ENCODE assay signal across 17 mouse cellular contexts in the genomic region with DNA sequence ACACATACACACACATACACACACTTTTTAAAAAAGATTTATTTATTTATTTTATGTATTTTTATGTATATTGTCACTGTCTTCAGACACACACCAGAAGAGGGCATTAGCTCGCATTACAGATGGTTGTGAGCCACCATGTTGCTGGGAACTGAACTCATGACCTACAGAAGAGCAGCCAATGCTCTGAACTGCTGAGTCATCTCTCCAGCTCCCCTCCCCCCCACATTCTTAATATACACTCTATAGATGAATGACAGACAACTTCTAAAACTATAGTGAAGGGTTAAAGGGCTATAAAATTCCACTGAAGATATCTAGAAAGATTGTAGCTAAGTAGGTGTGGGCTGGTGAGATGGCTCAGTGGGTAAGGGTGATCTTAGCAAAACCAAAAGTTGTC. TPM values are rescaled to one million over a fixed set of nuclear protein-coding genes. Genes with fewer than 3 reads are reported as not detected.
DNase-seq lines count a peak whose midpoint lies in the region; ATAC-seq lines count a peak whose summit lies in the region.
"Had no signal": no experiment of that assay in that cellular context is flagged by ENCODE, and none has a peak within 500 bp of the region (broad histone marks: within the 10 kb centered on the region; RNA-seq: fewer than 3 reads in every experiment).

No protein-coding gene starts in this region.

- H3K27ac ChIP-seq in hindbrain, embryonic 14.5 days: peak overlapping the region; percentile 61; the same call in 1 of the 2 replicates
- H3K27ac ChIP-seq in hindbrain, embryonic 12.5 days: no peak overlapping the region
- peak overlapping the region; percentile 27; the same call in 1 of the 2 replicates for H3K27ac ChIP-seq in midbrain, embryonic 14.5 days (replicated peaks; ENCODE audit: low read depth, low read length)
- H3K27ac ChIP-seq in midbrain, embryonic 11.5 days (ENCODE audit: low read depth, low read length): no peak overlapping the region
- H3K27ac ChIP-seq: intestine, embryonic 15.5 days; limb, embryonic 15.5 days had no signal

- no peaks in the 10 kb centered on the region for H3K9me3 ChIP-seq in hindbrain, embryonic 14.5 days (ENCODE audit: control insufficient read depth, low read length)
- no peaks in the 10 kb centered on the region for H3K9me3 ChIP-seq in hindbrain, embryonic 12.5 days (replicated peaks)
- no peaks in the 10 kb centered on the region for H3K9me3 ChIP-seq in midbrain, embryonic 14.5 days (ENCODE audit: control insufficient read depth, low read length)
- H3K9me3 ChIP-seq in midbrain, embryonic 11.5 days (ENCODE audit: control insufficient read depth, low read length): no peaks in the 10 kb centered on the region
- H3K9me3 ChIP-seq: intestine, embryonic 15.5 days; limb, embryonic 15.5 days; neural tube, embryonic 15.5 days had no signal

- ATAC-seq in hindbrain, embryonic 14.5 days (ENCODE audit: low FRiP score): no peak
- ATAC-seq in hindbrain, embryonic 12.5 days (ENCODE audit: low FRiP score): no peak
- ATAC-seq in midbrain, embryonic 14.5 days (ENCODE audit: low FRiP score, low TSS enrichment): no peak
- ATAC-seq in midbrain, embryonic 11.5 days (ENCODE audit: low FRiP score): no peak
- ATAC-seq: intestine, embryonic 15.5 days; lung, postnatal 0 days had no signal

- 86% methylated on average over 1 of the region's 1 CpGs for WGBS in hindbrain, embryonic 14.5 days
- WGBS in hindbrain, embryonic 12.5 days: 80% methylated on average over 1 of the region's 1 CpGs
- 83% methylated on average over 1 of the region's 1 CpGs for WGBS in midbrain, embryonic 14.5 days
- WGBS in midbrain, embryonic 11.5 days: 81% methylated on average over 1 of the region's 1 CpGs

- H3K36me3 ChIP-seq in hindbrain, embryonic 14.5 days (replicated peaks; ENCODE audit: control insufficient read depth, insufficient read depth): peaks cover 34% of the 10 kb centered on the region
- peaks cover 22% of the 10 kb centered on the region for H3K36me3 ChIP-seq in hindbrain, embryonic 12.5 days
- H3K36me3 ChIP-seq in midbrain, embryonic 14.5 days (ENCODE audit: control insufficient read depth, insufficient read depth, low read length): peaks cover 33% of the 10 kb centered on the region
- H3K36me3 ChIP-seq in midbrain, embryonic 11.5 days (ENCODE audit: control insufficient read depth, insufficient read depth, low read length): peaks cover 5% of the 10 kb centered on the region; the same call in 1 of the 2 replicates

- no peaks in the 10 kb centered on the region for H3K27me3 ChIP-seq in hindbrain, embryonic 14.5 days (ENCODE audit: control insufficient read depth, insufficient read depth, low read length)
- H3K27me3 ChIP-seq in hindbrain, embryonic 12.5 days: no peaks in the 10 kb centered on the region
- H3K27me3 ChIP-seq in midbrain, embryonic 14.5 days (ENCODE audit: control insufficient read depth, insufficient read depth, low read length): no peaks in the 10 kb centered on the region
- no peaks in the 10 kb centered on the region for H3K27me3 ChIP-seq in midbrain, embryonic 11.5 days (ENCODE audit: control insufficient read depth, insufficient read depth, low read length)
- H3K27me3 ChIP-seq: intestine, embryonic 15.5 days; limb, embryonic 15.5 days; neural tube, embryonic 15.5 days had no signal

- H3K9ac ChIP-seq in hindbrain, embryonic 14.5 days: no peak overlapping the region
- H3K9ac ChIP-seq in hindbrain, embryonic 12.5 days: no peak overlapping the region
- no peak overlapping the region for H3K9ac ChIP-seq in midbrain, embryonic 14.5 days (replicated peaks; ENCODE audit: low read length)
- no peak overlapping the region for H3K9ac ChIP-seq in midbrain, embryonic 11.5 days (ENCODE audit: low read length)
- H3K9ac ChIP-seq: intestine, embryonic 15.5 days; limb, embryonic 15.5 days; neural tube, embryonic 15.5 days had no signal

- H3K4me1 ChIP-seq in hindbrain, embryonic 14.5 days (replicated peaks; ENCODE audit: control insufficient read depth, insufficient read depth, low read length): peaks cover 57% of the 10 kb centered on the region
- peaks cover 62% of the 10 kb centered on the region for H3K4me1 ChIP-seq in hindbrain, embryonic 12.5 days
- H3K4me1 ChIP-seq in midbrain, embryonic 14.5 days (ENCODE audit: control insufficient read depth, insufficient read depth, low read length): peaks cover 45% of the 10 kb centered on the region
- H3K4me1 ChIP-seq in midbrain, embryonic 11.5 days (ENCODE audit: control insufficient read depth, insufficient read depth, low read length): peaks cover 40% of the 10 kb centered on the region

- H3K4me3 ChIP-seq in hindbrain, embryonic 14.5 days (replicated peaks; ENCODE audit: low read length): no peak overlapping the region
- H3K4me3 ChIP-seq in hindbrain, embryonic 12.5 days: no peak overlapping the region
- no peak overlapping the region for H3K4me3 ChIP-seq in midbrain, embryonic 14.5 days (replicated peaks; ENCODE audit: low read depth, low read length)
- H3K4me3 ChIP-seq in midbrain, embryonic 11.5 days (ENCODE audit: low read depth, low read length): no peak overlapping the region
- H3K4me3 ChIP-seq: heart, adult 2 months; intestine, embryonic 15.5 days; limb, embryonic 15.5 days; myocyte; neural tube, embryonic 15.5 days had no signal

- H3K4me2 ChIP-seq in hindbrain, embryonic 14.5 days (replicated peaks): no peak overlapping the region
- no peak overlapping the region for H3K4me2 ChIP-seq in hindbrain, embryonic 12.5 days (replicated peaks)
- H3K4me2 ChIP-seq in midbrain, embryonic 14.5 days (ENCODE audit: low read length): no peak overlapping the region
- no peak overlapping the region for H3K4me2 ChIP-seq in midbrain, embryonic 11.5 days
- H3K4me2 ChIP-seq: intestine, embryonic 15.5 days; limb, embryonic 15.5 days; neural tube, embryonic 15.5 days had no signal

- DNase-seq in embryo, embryonic 11 days: peak; percentile 29
- DNase-seq in embryo, embryonic 9.5 days (ENCODE audit: extremely low spot score): no peak
- DNase-seq in hindbrain, embryonic 14.5 days (ENCODE audit: low spot score): no peak
- DNase-seq in midbrain, embryonic 14.5 days: no peak
- no peak for DNase-seq in midbrain, embryonic 11.5 days (ENCODE audit: low spot score, missing footprints)
- no peak for DNase-seq in right cerebral cortex, postnatal 4 days
- no peak for DNase-seq in right cerebral cortex, postnatal 36 days (ENCODE audit: low spot score in 2 of 2)
- DNase-seq: cerebellum, adult 9-11 months; heart, adult 2 months; heart, postnatal 4 days; thymus, postnatal 4 days had no signal

RNA-seq across cellular contexts. Expression of a gene that starts 13.7 kb away (rescaled TPM):
- polyA plus RNA-seq in hindbrain, embryonic 14.5 days (2014; fragmentation: Nextera tagmentation; extraction: Ambion mirVana): 34.1 and 38.9 TPM in 2 replicates
- 72.8 and 73.7 TPM in 2 replicates for polyA plus RNA-seq in hindbrain, embryonic 12.5 days (2016; fragmentation: Nextera tagmentation; extraction: Ambion mirVana)
- polyA plus RNA-seq in midbrain, embryonic 14.5 days (2014; fragmentation: Nextera tagmentation; extraction: Ambion mirVana): 37.7 and 47.4 TPM in 2 replicates
- 26.9 and 27.4 TPM in 2 replicates for polyA plus RNA-seq in midbrain, embryonic 11.5 days (2014; fragmentation: Nextera tagmentation; extraction: Ambion mirVana)

Comparison
In these comparisons a context has a peak if more than half of its experiments do, and no peak if none do; other contexts are left out.
1. H3K27ac ChIP-seq: peak in hindbrain, embryonic 14.5 days (single experiment) and midbrain, embryonic 14.5 days (single experiment); none in hindbrain, embryonic 12.5 days (single experiment) and midbrain, embryonic 11.5 days (single experiment).